Mouse (Mus musculus) forebrain, embryonic 16.5 days (tissue): Measurements from ENCODE around the gene Hist1h3g. TPM values are rescaled to one million over a fixed set of nuclear protein-coding genes. Genes with fewer than 3 reads are reported as not detected.
"Not testable (repeated sequence)": the region's sequence is repeated elsewhere in the genome, so short reads cannot be mapped to it uniquely, and the experiment has no call there.

Experiments used
- ATAC-seq: fragments of 200-750 bp; cut with Nextera tagmentation; 2 replicates; pipeline ENCODE4 v1.8.0; 2017; ENCODE audit warnings: mild to moderate bottlenecking, moderate library complexity
- H3K27ac ChIP-seq: fragments of 300-500 bp; sonication (generic); 2 replicates; pipeline ENCODE4 v1.5.1; 2014; ENCODE audit warnings: low read length, control low read depth
- H3K27me3 ChIP-seq: fragments of 300-500 bp; sonication (generic); replicated peaks from 2 replicates; pipeline ENCODE4 v1.6.1; 2014; ENCODE audit warnings: low read length; ENCODE audit not compliant: control insufficient read depth, insufficient read depth
- H3K36me3 ChIP-seq: fragments of 300-500 bp; sonication (generic); 2 replicates; pipeline ENCODE4 v1.6.1; 2014; ENCODE audit not compliant: control insufficient read depth, insufficient read depth
- H3K4me1 ChIP-seq: fragments of 300-500 bp; sonication (generic); replicated peaks from 2 replicates; pipeline ENCODE4 v1.6.1; 2014; ENCODE audit warnings: low read length; ENCODE audit not compliant: control insufficient read depth, insufficient read depth
- H3K4me2 ChIP-seq: fragments of 300-500 bp; sonication (generic); 2 replicates; pipeline ENCODE4 v1.6.1; 2014; ENCODE audit warnings: mild to moderate bottlenecking, low read length, control low read depth
- H3K4me3 ChIP-seq: fragments of 300-500 bp; sonication (generic); replicated peaks from 2 replicates; pipeline ENCODE4 v1.5.1; 2014; ENCODE audit warnings: mild to moderate bottlenecking, low read length, control low read depth
- H3K9ac ChIP-seq: fragments of 300-500 bp; sonication (generic); replicated peaks from 2 replicates; pipeline ENCODE4 v1.6.1; 2014; ENCODE audit warnings: low read depth, low read length, control low read depth
- H3K9me3 ChIP-seq: fragments of 300-500 bp; sonication (generic); 2 replicates; pipeline ENCODE4 v1.6.1; 2016; ENCODE audit warnings: low read length; ENCODE audit not compliant: control insufficient read depth
- WGBS: fragments of 180-500 bp; shearing (Covaris S2); extraction: QIAGEN DNeasy Blood & Tissue Kit; methylation state at CpG from one replicate; pipeline ENCODE4 v1.1.7; 2014; 5-methylcytosine and 5-hydroxymethylcytosine counted together
- polyA plus RNA-seq: library from polyadenylated mRNA; unstranded; fragments of >200 nt; fragmentation: Nextera tagmentation; extraction: Ambion mirVana; gene quantifications from 2 replicates; pipeline ENCODE4 v1.2.1, GENCODE M21; 2015

Gene Hist1h3g
- polyA plus RNA-seq, 1 experiment from 2014 or later = 1.5 TPM

GRCm38 (mm10) chr13:23539821-23540220, 4.6 kb downstream of the Hist1h3g start:
- H3K4me1 ChIP-seq = peaks cover 13% of the 10 kb centered on the region
- not testable (repeated sequence) for H3K4me2 ChIP-seq, H3K36me3 ChIP-seq, ATAC-seq, H3K9ac ChIP-seq, H3K27me3 ChIP-seq, H3K9me3 ChIP-seq, H3K27ac ChIP-seq, H3K4me3 ChIP-seq
- WGBS = 70% methylated on average over 1 of the region's 1 CpGs

GRCm38 (mm10) chr13:23541497-23541896, 6.3 kb downstream of the Hist1h3g start:
- Histone ChIP-seq H3K27me3 (no peaks in the 10 kb centered on the region), H3K4me3 (no peak overlapping the region), H3K27ac (no peak overlapping the region), H3K4me2 (no peak overlapping the region), H3K9ac (no peak overlapping the region), H3K36me3 (no peaks in the 10 kb centered on the region), H3K9me3 (no peaks in the 10 kb centered on the region), H3K4me1 (peaks cover 8% of the 10 kb centered on the region; the same call in 1 of the 2 replicates)
- 68% methylated on average over 3 of the region's 3 CpGs for WGBS
- no peak for ATAC-seq

DNA sequence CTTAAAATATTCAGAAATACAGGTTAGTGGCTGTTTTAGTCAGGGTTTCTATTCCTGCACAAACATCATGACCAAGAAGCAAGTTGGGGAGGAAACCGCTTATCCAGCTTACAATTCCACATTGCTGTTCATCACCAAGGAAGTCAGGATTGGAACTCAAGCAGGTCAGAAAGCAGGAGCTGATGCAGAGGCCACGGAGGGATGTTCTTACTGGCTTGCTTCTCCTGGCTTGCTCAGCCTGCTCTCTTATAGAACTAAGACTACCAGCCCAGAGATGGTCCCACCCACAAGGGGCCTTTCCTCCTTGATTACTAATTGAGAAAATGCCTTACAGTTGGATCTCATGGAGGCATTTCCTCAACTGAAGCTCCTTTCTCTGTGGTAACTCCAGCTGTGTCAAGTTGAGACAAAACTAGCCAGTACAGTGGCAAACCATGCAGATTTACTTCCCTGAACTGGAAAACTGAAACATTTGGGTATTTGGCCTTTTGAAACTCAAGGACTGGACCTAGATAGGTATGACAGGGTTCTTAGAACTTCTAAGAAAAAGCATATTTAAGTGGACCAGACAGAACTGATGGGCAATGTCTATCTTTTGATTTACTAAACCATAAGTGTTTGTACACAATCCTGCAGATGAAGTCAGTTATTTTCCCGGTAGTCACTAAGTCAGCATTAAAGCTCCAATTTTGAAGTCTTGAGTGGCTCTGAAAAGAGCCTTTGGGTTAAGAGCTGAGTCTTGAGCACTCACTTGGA, 7.2 kb downstream of the Hist1h3g start:
- Histone ChIP-seq H3K4me2 (peak overlapping the region; percentile 58), H3K27ac (peak overlapping the region; percentile 48), H3K9ac (peak overlapping the region; percentile 33; the same call in 1 of the 2 replicates), H3K4me3 (peak overlapping the region; percentile 42)
- 9% methylated on average over 3 of the region's 3 CpGs for WGBS
- ATAC-seq, H3K27me3 ChIP-seq, H3K9me3 ChIP-seq, H3K36me3 ChIP-seq, H3K4me1 ChIP-seq: not testable (repeated sequence)

DNA sequence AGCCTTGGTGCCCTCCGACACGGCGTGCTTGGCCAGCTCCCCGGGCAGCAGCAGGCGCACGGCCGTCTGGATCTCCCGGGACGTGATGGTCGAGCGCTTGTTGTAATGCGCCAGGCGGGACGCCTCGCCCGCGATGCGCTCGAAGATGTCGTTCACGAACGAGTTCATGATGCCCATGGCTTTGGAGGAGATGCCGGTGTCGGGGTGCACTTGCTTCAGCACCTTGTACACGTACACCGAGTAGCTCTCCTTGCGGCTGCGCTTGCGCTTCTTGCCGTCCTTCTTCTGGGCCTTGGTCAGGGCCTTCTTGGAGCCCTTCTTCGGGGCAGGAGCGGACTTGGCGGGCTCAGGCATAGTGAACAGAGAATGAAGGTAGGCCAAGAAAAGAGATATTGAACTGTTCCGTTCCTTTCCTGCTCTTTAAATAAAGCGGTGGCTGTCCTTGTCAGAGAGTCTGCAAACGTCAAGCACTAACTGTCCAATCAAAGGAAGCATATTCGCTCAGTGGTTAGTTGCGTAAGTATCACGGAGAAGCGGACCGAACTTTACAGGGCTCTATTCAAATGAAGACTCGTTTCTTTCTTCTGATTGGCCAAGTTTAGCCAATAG, 7.9 kb downstream of the Hist1h3g start, which contains the start of gene Hist1h2bh:
Gene Hist1h2bh (minus strand): TSS at position 394 of the 609 bp plus-strand sequence.
- WGBS = under 1% methylated on average over 27 of the region's 42 CpGs
- not testable (repeated sequence) for H3K27me3 ChIP-seq

DNA sequence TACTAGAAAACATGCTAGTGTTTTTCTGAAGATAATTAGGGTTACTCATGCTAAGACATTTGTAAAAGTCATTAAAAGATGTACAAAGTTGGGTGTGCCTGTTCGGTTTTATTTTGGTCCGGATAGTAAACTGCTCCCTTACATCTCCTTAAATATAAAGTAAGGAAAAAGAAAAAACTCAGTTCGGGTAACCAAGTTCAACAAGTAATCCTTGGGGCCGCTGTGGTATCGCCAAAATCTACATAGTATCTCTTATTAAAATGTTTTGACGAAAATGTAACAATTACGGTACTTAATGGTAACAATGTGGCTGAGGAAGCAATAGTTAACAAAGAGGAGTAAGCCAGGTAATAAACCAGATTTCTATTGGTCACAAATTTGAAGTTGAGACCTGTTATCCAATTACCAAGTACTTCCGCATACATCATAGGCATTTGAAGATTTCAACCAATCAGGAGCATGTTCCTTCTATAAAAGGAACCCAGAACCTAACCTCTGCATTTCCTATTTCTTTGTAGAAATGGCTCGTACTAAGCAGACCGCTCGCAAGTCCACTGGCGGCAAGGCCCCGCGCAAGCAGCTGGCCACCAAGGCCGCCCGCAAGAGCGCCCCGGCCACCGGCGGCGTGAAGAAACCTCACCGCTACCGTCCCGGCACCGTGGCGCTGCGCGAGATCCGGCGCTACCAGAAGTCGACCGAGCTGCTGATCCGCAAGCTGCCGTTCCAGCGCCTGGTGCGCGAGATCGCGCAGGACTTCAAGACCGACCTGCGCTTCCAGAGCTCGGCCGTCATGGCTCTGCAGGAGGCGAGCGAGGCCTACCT, 9.0 kb downstream of the Hist1h3g start, which contains the start of gene Hist1h3f:
Gene Hist1h3f (plus strand): TSS at position 88 of the 822 bp plus-strand sequence.
- Histone ChIP-seq H3K9me3 (no peaks in the 10 kb centered on the region), H3K9ac (peak within 1 kb of the TSS; percentile 61), H3K4me1 (peaks cover 2% of the 10 kb centered on the region; the same call in 1 of the 2 replicates), H3K27ac (peak within 1 kb of the TSS; percentile 94), H3K27me3 (no peaks in the 10 kb centered on the region), H3K4me2 (peak within 1 kb of the TSS; percentile 73), H3K4me3 (peak within 1 kb of the TSS; percentile 54), H3K36me3 (no peaks in the 10 kb centered on the region)
- WGBS = under 1% methylated on average over 23 of the region's 45 CpGs
- ATAC-seq = peak; percentile 93

More for the DNA sequence above, 7.9 kb downstream of the Hist1h3g start, which contains the start of gene Hist1h2bh:
- peak; percentile 93 for ATAC-seq
- Histone ChIP-seq H3K4me2 (peak within 1 kb of the TSS; percentile 73), H3K27ac (peak within 1 kb of the TSS; percentile 94), H3K9ac (peak within 1 kb of the TSS; percentile 41), H3K4me3 (peak within 1 kb of the TSS; percentile 54)
- not testable (repeated sequence) for H3K36me3 ChIP-seq, H3K4me1 ChIP-seq, H3K9me3 ChIP-seq

- WGBS = 1% methylated on average over 12 of the region's 14 CpGs
- not testable (repeated sequence) for H3K27me3 ChIP-seq, H3K36me3 ChIP-seq, H3K4me1 ChIP-seq, H3K9me3 ChIP-seq
- Histone ChIP-seq H3K4me2 (peak overlapping the region; percentile 45), H3K4me3 (peak overlapping the region; percentile 54), H3K9ac (0 out of 2 replicates have a peak overlapping the region, but pooled peaks have one; percentile 42), H3K27ac (peak overlapping the region; percentile 94)
- peak; percentile 14 for ATAC-seq
These were observed 9.5 kb downstream of the Hist1h3g start for GRCm38 (mm10) chr13:23544787-23545120.

DNA sequence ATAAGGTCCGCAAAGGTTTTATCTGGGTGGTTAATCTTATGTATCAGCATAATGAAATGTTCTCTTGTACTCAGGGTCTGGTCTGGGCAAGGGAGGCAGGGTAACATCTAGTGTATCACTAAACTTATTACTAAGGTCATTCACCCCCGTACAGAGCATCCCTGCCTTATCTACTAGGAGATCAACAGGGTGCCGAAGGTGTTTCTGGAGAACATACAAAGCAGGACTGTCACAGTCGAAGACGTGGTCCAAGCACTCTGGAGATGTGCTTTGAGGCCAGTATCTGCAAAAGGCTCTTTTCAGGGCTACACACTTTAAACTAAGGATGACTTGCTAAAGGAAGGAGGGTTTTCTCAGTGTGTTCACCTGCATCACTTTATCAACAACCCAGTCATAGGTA, 11.5 kb downstream of the Hist1h3g start:
- H3K27me3 ChIP-seq = no peaks in the 10 kb centered on the region
- no peak overlapping the region for H3K4me3 ChIP-seq
- H3K9ac ChIP-seq = no peak overlapping the region
- no peaks in the 10 kb centered on the region for H3K36me3 ChIP-seq
- H3K4me1 ChIP-seq = peaks cover 8% of the 10 kb centered on the region
- no peak overlapping the region for H3K4me2 ChIP-seq
- H3K9me3 ChIP-seq = no peaks in the 10 kb centered on the region
- H3K27ac ChIP-seq = no peak overlapping the region
- WGBS = 82% methylated on average over 5 of the region's 5 CpGs
- ATAC-seq = no peak

DNA sequence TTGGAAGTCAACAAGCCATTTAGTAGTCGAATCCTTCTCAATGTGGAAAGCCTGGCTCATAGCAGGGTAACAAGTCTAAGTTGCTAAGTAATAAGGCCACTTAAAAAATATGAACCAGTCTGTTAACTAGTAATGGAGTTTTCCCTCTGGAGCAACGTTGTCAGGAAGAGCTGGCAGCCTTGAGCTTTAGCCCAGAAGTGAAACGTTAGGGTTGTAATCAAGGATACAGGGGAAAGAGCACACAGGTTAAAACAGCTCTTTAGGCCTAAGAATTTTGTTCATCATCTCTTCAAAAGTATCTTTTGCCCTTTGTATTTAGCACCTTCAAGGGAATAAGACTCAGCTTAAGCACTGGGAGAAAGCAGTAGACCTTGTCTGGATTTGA, 15.5 kb downstream of the Hist1h3g start:
- Histone ChIP-seq H3K4me2 (peak overlapping the region; percentile 62), H3K4me3 (peak overlapping the region; percentile 44), H3K9ac (peak overlapping the region; percentile 58), H3K4me1 (peaks cover 16% of the 10 kb centered on the region), H3K27me3 (no peaks in the 10 kb centered on the region), H3K36me3 (no peaks in the 10 kb centered on the region), H3K9me3 (no peaks in the 10 kb centered on the region), H3K27ac (peak overlapping the region; percentile 81)
- no peak for ATAC-seq
- 4% methylated on average over 3 of the region's 3 CpGs for WGBS
